Mouse (Mus musculus) kidney, adult 2 months (tissue): ENCODE measurements around the gene Gpr68. TPM values are rescaled to one million over a fixed set of nuclear protein-coding genes. Genes with fewer than 3 reads are reported as not detected.

ENCODE experiments used
- DNase-seq: peaks from one replicate; pipeline ENCODE4 v3.0.0; 2021
- H3K27ac ChIP-seq: fragments of 200-500 bp; 2 replicates; pipeline ENCODE4 v1.5.1; 2012; ENCODE audit warnings: low read depth, low read length, control low read depth, inconsistent platforms; ENCODE audit not compliant: insufficient read depth
- H3K27me3 ChIP-seq: fragments of 200-500 bp; replicated peaks from 2 replicates; pipeline ENCODE4 v1.6.1; 2012; ENCODE audit warnings: mild to moderate bottlenecking, moderate library complexity, low read length, inconsistent platforms; ENCODE audit not compliant: control insufficient read depth, insufficient read depth
- H3K36me3 ChIP-seq: fragments of 200-500 bp; 2 replicates; pipeline ENCODE4 v1.6.1; 2012; ENCODE audit warnings: mild to moderate bottlenecking, moderate library complexity, low read length, inconsistent platforms; ENCODE audit not compliant: control insufficient read depth, insufficient read depth
- H3K4me1 ChIP-seq: fragments of 200-500 bp; 2 replicates; pipeline ENCODE4 v1.6.1; 2011; ENCODE audit warnings: low read length; ENCODE audit not compliant: control insufficient read depth, insufficient read depth
- H3K4me3 ChIP-seq: fragments of 200-500 bp; 2 replicates; pipeline ENCODE4 v1.5.1; 2011; ENCODE audit warnings: mild to moderate bottlenecking, low read depth, low read length, control low read depth; ENCODE audit not compliant: insufficient read depth
- CTCF ChIP-seq: fragments of 200-500 bp; conservative IDR thresholded peaks from 2 replicates; pipeline ENCODE4 v1.5.1; 2011; ENCODE audit warnings: low read depth, mild to moderate bottlenecking, control low read depth, low read length, moderate library complexity, mixed read lengths; ENCODE audit not compliant: insufficient read depth, insufficient read length
- POLR2A ChIP-seq: fragments of 200-500 bp; IDR thresholded peaks from one replicate; pipeline ENCODE4 v1.6.1; 2011; ENCODE audit warnings: low read depth, low read length, control low read depth
- WGBS: fragments of 180-500 bp; shearing (Covaris S2); methylation state at CpG from one replicate; pipeline ENCODE4 v1.1.7; 2018; 5-methylcytosine and 5-hydroxymethylcytosine counted together
- polyA plus RNA-seq: library from polyadenylated mRNA; depleted of rRNA; stranded (reverse); fragments of >200 nt; gene quantifications from 2 replicates; pipeline ENCODE4 v1.2.3, GENCODE M21; 2012

The Gpr68 gene
- polyA plus RNA-seq, 1 experiment = 1.9 TPM

GRCm38 (mm10) chr12:100910731-100911130 is 2.7 kb upstream of the Gpr68 start:
- Histone ChIP-seq H3K4me3 (no peak overlapping the region), H3K27me3 (no peaks in the 10 kb centered on the region), H3K36me3 (no peaks in the 10 kb centered on the region), H3K27ac (no peak overlapping the region), H3K4me1 (no peaks in the 10 kb centered on the region)
- no peak for DNase-seq
- TF ChIP-seq CTCF = no peak
- no peak for TF ChIP-seq POLR2A
- WGBS = 73% methylated on average over 12 of the region's 12 CpGs

GRCm38 (mm10) chr12:100909765-100910164 is 1.8 kb upstream of the Gpr68 start:
- DNase-seq = no peak
- no peak overlapping the region for H3K4me3 ChIP-seq
- WGBS = 61% methylated on average over 6 of the region's 6 CpGs

DNA sequence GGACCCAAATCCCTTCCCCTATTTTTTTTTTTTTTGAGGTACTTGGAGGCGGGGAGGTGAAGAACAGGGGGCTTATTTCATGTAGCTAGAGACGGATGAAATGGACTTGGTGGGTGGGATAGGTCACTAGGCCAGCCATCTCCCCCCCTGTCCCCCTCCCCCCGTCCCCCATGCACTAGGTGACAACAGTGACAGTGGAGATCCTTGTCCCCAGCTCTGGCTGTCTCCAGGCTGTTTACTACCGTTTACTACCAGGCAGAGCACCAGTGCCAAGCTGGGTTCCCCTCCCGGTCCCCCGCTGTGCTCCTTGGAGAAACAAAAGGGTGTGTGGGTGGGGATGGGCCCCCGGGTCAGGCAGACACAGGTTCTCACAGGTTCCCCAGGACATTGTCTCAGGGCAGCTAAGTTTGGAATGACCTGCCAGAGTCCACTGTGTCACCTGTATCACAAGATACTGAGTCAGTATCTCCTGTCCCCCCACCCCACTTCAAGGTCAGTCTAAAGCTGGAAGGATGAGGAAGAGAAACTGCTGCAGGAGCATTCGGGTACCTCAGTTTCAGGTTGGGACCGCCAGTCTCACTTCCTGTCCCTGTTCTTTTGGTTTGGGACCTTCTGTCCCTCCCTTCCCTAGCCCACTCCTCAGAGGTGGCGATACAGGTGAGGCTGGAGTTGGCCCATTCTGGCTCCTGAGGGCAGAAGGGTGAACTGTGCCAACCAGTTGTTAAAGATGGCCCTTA is 468 bp upstream of the Gpr68 start:
- no peaks in the 10 kb centered on the region for H3K4me1 ChIP-seq
- H3K27me3 ChIP-seq = no peaks in the 10 kb centered on the region
- H3K36me3 ChIP-seq = no peaks in the 10 kb centered on the region
- no peak for TF ChIP-seq POLR2A
- TF ChIP-seq CTCF = no peak
- no peak overlapping the region for H3K4me3 ChIP-seq
- WGBS = 43% methylated on average over 10 of the region's 10 CpGs
- no peak for DNase-seq
- H3K27ac ChIP-seq = no peak overlapping the region

More at GRCm38 (mm10) chr12:100909765-100910164, 1.8 kb upstream of the Gpr68 start:
- H3K27me3 ChIP-seq = no peaks in the 10 kb centered on the region
- H3K4me1 ChIP-seq = no peaks in the 10 kb centered on the region
- no peaks in the 10 kb centered on the region for H3K36me3 ChIP-seq
- no peak for TF ChIP-seq CTCF
- TF ChIP-seq POLR2A = no peak
- H3K27ac ChIP-seq = no peak overlapping the region

- 93% methylated on average over 5 of the region's 5 CpGs for WGBS
- H3K36me3 ChIP-seq = no peaks in the 10 kb centered on the region
- TF ChIP-seq CTCF (no peak), POLR2A (no peak)
- no peak for DNase-seq
- no peak overlapping the region for H3K27ac ChIP-seq
- no peak overlapping the region for H3K4me3 ChIP-seq
- no peaks in the 10 kb centered on the region for H3K27me3 ChIP-seq
- no peaks in the 10 kb centered on the region for H3K4me1 ChIP-seq
Observed at GRCm38 (mm10) chr12:100906861-100907260, 1.1 kb downstream of the Gpr68 start.

DNA sequence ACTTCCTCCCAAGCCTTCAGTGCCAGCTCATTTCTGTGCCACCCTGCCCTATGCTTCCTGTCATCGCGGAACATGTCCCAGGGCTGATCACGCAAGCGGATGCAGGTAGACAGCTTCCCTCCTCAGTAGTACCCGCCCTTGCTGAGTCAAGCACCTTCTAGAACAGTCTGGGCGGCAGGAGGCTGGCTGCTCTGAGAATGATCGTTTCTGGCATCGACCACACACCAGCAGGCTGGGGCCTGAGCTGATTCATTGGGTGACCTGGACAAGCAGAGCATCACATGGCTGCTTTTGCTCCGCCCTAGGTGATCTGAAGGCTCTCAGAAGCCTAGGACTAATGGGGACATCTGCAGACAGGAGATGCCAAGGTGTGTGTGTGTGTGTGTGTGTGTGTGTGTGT is 4.2 kb downstream of the Gpr68 start:
- Histone ChIP-seq H3K4me1 (no peaks in the 10 kb centered on the region), H3K27me3 (no peaks in the 10 kb centered on the region), H3K4me3 (no peak overlapping the region), H3K27ac (no peak overlapping the region), H3K36me3 (no peaks in the 10 kb centered on the region)
- peak; percentile 8 for DNase-seq
- TF ChIP-seq POLR2A (no peak), CTCF (no peak)
- 86% methylated on average over 9 of the region's 9 CpGs for WGBS

GRCm38 (mm10) chr12:100901386-100901785 is 6.6 kb downstream of the Gpr68 start:
- 67% methylated on average over 6 of the region's 6 CpGs for WGBS
- Histone ChIP-seq H3K27ac (no peak overlapping the region), H3K27me3 (no peaks in the 10 kb centered on the region), H3K36me3 (no peaks in the 10 kb centered on the region), H3K4me1 (no peaks in the 10 kb centered on the region), H3K4me3 (no peak overlapping the region)
- DNase-seq = no peak
- TF ChIP-seq POLR2A = no peak
- no peak for TF ChIP-seq CTCF

GRCm38 (mm10) chr12:100900901-100901300 is 7.1 kb downstream of the Gpr68 start:
- no peaks in the 10 kb centered on the region for H3K4me1 ChIP-seq
- 71% methylated on average over 6 of the region's 6 CpGs for WGBS
- no peaks in the 10 kb centered on the region for H3K36me3 ChIP-seq
- H3K27me3 ChIP-seq = no peaks in the 10 kb centered on the region
- H3K4me3 ChIP-seq = no peak overlapping the region
- TF ChIP-seq CTCF = no peak
- TF ChIP-seq POLR2A = no peak
- no peak overlapping the region for H3K27ac ChIP-seq
- DNase-seq = no peak
